Mouse (Mus musculus): ENCODE results near the gene Olfr1136.

The Olfr1136 gene

GRCm38 (mm10) chr2:87693847-87694246, at the start of gene Olfr1136:
Olfr1136 (minus strand) TSS chr2:87693947.
- DNase-seq (ENCODE audit: low read depth), result no peak

- DNase-seq (ENCODE audit: low read depth), result no peak
These were observed 49.7 kb upstream of the Olfr1136 start, which contains the start of gene Olfr1140 for GRCm38 (mm10) chr2:87743452-87743851. Olfr1140 (plus strand) TSS chr2:87743752.

DNA sequence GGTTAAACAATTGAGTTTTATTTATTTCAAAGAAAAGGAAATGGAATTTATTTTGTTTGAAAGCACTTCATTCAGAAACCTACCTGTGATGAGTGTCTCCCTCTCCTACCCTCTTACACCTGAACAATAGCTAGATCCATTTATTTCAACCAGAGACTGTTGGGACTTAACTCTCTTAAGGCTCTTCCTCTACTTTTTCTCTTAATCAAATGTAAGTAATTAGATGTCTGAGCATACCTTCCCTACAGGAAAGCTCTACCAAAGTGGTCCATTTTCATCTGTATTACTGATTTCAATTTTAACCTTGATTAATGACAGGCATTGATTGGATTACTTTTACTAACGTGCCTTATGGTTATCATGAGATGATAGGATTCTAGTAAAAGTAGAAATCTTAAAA, 46.1 kb upstream of the Olfr1136 start, which contains the start of gene Olfr1138:
TSS of gene Olfr1138 (minus strand) at position 101 of the 400 bp plus-strand sequence.
- no peak for DNase-seq (ENCODE audit: low read depth)

GRCm38 (mm10) chr2:87713079-87713478, 19.3 kb upstream of the Olfr1136 start, which contains the start of gene Olfr1137:
Olfr1137 (minus strand) TSS chr2:87713179.
- DNase-seq (ENCODE audit: low read depth), result no peak

- no peak for DNase-seq (ENCODE audit: low read depth)
These were observed 20.2 kb downstream of the Olfr1136 start, which contains the start of gene Olfr1135 for GRCm38 (mm10) chr2:87673564-87673963. Olfr1135 (minus strand) TSS chr2:87673664.

GRCm38 (mm10) chr2:87658360-87658759, 35.4 kb downstream of the Olfr1136 start, which contains the start of gene Olfr1134:
Olfr1134 (minus strand) TSS chr2:87658460.
- DNase-seq (ENCODE audit: low read depth), result no peak

- no peak for DNase-seq (ENCODE audit: low read depth)
These were observed 46.5 kb downstream of the Olfr1136 start, which contains the start of gene Olfr1133 for GRCm38 (mm10) chr2:87647274-87647673. Olfr1133 (minus strand) TSS chr2:87647374.

All from 416B (cell line).